Mouse (Mus musculus) liver, adult 2 months (tissue): ENCODE data around the gene 2210011C24Rik.

Experiments used
- CTCF ChIP-seq: fragments of 200-500 bp; IDR thresholded peaks from 2 replicates; pipeline ENCODE4 v1.5.1; 2011; ENCODE audit warnings: low read depth, low read length, control low read depth
- POLR2A ChIP-seq: fragments of 200-500 bp; IDR thresholded peaks from 2 replicates; pipeline ENCODE4 v1.6.1; 2011; ENCODE audit warnings: low read length, control low read depth; ENCODE audit not compliant: insufficient read depth; ENCODE audit errors: extremely low read depth

GRCm38 (mm10) chr8:84053229-84053628, 41.3 kb upstream of the 2210011C24Rik start:
- TF ChIP-seq POLR2A (no peak), CTCF (no peak)
